Mouse (Mus musculus): ENCODE measurements around the gene Taf12. TPM values are rescaled to one million over a fixed set of nuclear protein-coding genes. Genes with fewer than 3 reads are reported as not detected.
A peak's percentile ranks its signal among the peaks of the same experiment; 100 is the strongest.

The Taf12 gene
- total RNA-seq, 4 experiments from 2014 or later: 15.7 to 22.4 (median 20.4) TPM

GRCm38 (mm10) chr4:132309849-132310472 is 35.8 kb downstream of the Taf12 start:
- no peak for DNase-seq (ENCODE audit: low spot score in 2 of 2)

GRCm38 (mm10) chr4:132311209-132311608 is 37.0 kb downstream of the Taf12 start:
- DNase-seq (ENCODE audit: low spot score in 2 of 2): no peak

- no peak for DNase-seq (ENCODE audit: low spot score in 2 of 2)
These were observed 37.6 kb downstream of the Taf12 start for GRCm38 (mm10) chr4:132311801-132312200.

- DNase-seq (ENCODE audit: low spot score in 2 of 2): no peak
These were observed 38.5 kb downstream of the Taf12 start for GRCm38 (mm10) chr4:132312627-132313026.

- no peak for DNase-seq (ENCODE audit: low spot score in 2 of 2)
These were observed 41.5 kb downstream of the Taf12 start for GRCm38 (mm10) chr4:132315711-132316110.

- no peak for DNase-seq (ENCODE audit: low spot score in 2 of 2)
These were observed 52.3 kb downstream of the Taf12 start for GRCm38 (mm10) chr4:132326481-132326880.

- no peak for DNase-seq (ENCODE audit: low spot score in 2 of 2)
These were observed 54.3 kb downstream of the Taf12 start for GRCm38 (mm10) chr4:132328391-132328982.

- DNase-seq (ENCODE audit: low spot score in 2 of 2): peak; percentile 59 to 74
These were observed 55.1 kb downstream of the Taf12 start, which contains the start of gene Trnau1ap for GRCm38 (mm10) chr4:132329115-132329834. Gene Trnau1ap (minus strand): TSS chr4:132329538.

GRCm38 (mm10) chr4:132329835-132330354 is 55.7 kb downstream of the Taf12 start:
- DNase-seq (ENCODE audit: low spot score in 2 of 2): no peak

- DNase-seq (ENCODE audit: low spot score in 2 of 2): no peak
These were observed 57.8 kb downstream of the Taf12 start for GRCm38 (mm10) chr4:132331960-132332359.

GRCm38 (mm10) chr4:132332880-132333279 is 58.7 kb downstream of the Taf12 start:
- no peak for DNase-seq (ENCODE audit: low spot score in 2 of 2)

- DNase-seq (ENCODE audit: low spot score in 2 of 2): no peak
These were observed 64.8 kb downstream of the Taf12 start for GRCm38 (mm10) chr4:132338943-132339342.

- DNase-seq (ENCODE audit: low spot score in 2 of 2): no peak
These were observed 67.3 kb downstream of the Taf12 start for GRCm38 (mm10) chr4:132341451-132341850.

- no peak for DNase-seq (ENCODE audit: low spot score in 2 of 2)
These were observed 70.4 kb downstream of the Taf12 start for GRCm38 (mm10) chr4:132344403-132345134.

Other genes with a start within 250 kb of the Taf12 start
- gene Gm10300, start 199.7 kb upstream of the Taf12 start, total RNA-seq (2022): under 1 TPM in 2 of 4 experiments, not detected in 2; 0.15 to 0.33 TPM
- 10 to 100 TPM; 50.5 to 60.6 (median 55.6) TPM for gene Epb41, start 199.1 kb upstream of the Taf12 start, total RNA-seq (2022)
- gene Oprd1, start 129.9 kb upstream of the Taf12 start, total RNA-seq (2022): 10 to 100 TPM; 17.7 to 22.3 (median 21.3) TPM
- gene Ythdf2, start 62.1 kb upstream of the Taf12 start, total RNA-seq (2022): 10 to 100 TPM; 40.1 to 43.4 (median 41.4) TPM
- 10 to 100 TPM; 18.9 to 24.7 (median 20.2) TPM for gene Gmeb1, start 12.8 kb upstream of the Taf12 start, total RNA-seq (2022)
- gene Rab42, start 29.0 kb downstream of the Taf12 start, total RNA-seq (2022): 1 to 10 TPM; 1.5 to 3.3 (median 2.3) TPM
- 10 to 100 TPM; 20.6 to 30.6 (median 29.0) TPM for gene Trnau1ap, start 55.2 kb downstream of the Taf12 start, total RNA-seq (2022)
- gene Rcc1, start 79.2 kb downstream of the Taf12 start, total RNA-seq (2022): 10 to 100 TPM; 12.0 to 15.5 (median 14.2) TPM
- 10 to 100 TPM in 2 of 4 experiments, 1 to 10 TPM in 2; 8.9 to 14.6 (median 11.9) TPM for gene Phactr4, start 148.1 kb downstream of the Taf12 start, total RNA-seq (2022)
- gene Med18, start 189.5 kb downstream of the Taf12 start, total RNA-seq (2022): 10 to 100 TPM in 2 of 4 experiments, 1 to 10 TPM in 2; 9.2 to 12.0 (median 9.8) TPM
- 10 to 100 TPM in 2 of 4 experiments, 1 to 10 TPM in 2; 9.7 to 12.3 (median 10.1) TPM for gene Sesn2, start 236.1 kb downstream of the Taf12 start, total RNA-seq (2022)